Mouse (Mus musculus) liver, adult 2 months (tissue): Measurements from ENCODE around the gene D630045J12Rik.

Experiments
- CTCF ChIP-seq: fragments of 200-500 bp; IDR thresholded peaks from 2 replicates; pipeline ENCODE4 v1.5.1; 2011; ENCODE audit warnings: low read depth, low read length, control low read depth
- POLR2A ChIP-seq: fragments of 200-500 bp; IDR thresholded peaks from 2 replicates; pipeline ENCODE4 v1.6.1; 2011; ENCODE audit warnings: low read length, control low read depth; ENCODE audit not compliant: insufficient read depth; ENCODE audit errors: extremely low read depth

DNA sequence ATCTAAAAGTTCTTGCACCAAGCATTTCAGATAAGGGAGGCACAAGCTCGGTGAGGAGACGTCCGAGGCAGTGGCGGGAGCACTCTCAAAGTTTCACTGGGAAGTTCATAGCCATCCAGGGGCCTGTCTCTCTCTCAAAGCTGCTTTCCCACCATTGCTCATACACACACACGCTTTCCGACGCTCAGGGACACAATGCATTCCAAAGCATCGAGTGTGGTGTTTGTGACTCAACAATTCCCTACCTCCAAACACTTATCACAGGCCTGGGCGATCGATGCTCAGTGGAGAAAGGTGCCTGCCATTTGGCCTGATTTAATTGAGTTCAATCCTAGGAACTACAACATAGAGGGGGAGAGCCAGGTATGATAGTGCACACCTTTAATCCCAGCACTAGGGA lies 159.1 kb downstream of the D630045J12Rik start:
- no peak for TF ChIP-seq CTCF
- no peak for TF ChIP-seq POLR2A
